Mouse (Mus musculus) ovary, postnatal 10 days (tissue): ENCODE results near the gene Asgr2.
"Not testable (repeated sequence)": the region's sequence is repeated elsewhere in the genome, so short reads cannot be mapped to it uniquely, and the experiment has no call there.

Source experiments
- DNase-seq: peaks from one replicate; pipeline ENCODE4 v3.0.0; 2022; ENCODE audit warnings: low spot score

Gene Asgr2

DNA sequence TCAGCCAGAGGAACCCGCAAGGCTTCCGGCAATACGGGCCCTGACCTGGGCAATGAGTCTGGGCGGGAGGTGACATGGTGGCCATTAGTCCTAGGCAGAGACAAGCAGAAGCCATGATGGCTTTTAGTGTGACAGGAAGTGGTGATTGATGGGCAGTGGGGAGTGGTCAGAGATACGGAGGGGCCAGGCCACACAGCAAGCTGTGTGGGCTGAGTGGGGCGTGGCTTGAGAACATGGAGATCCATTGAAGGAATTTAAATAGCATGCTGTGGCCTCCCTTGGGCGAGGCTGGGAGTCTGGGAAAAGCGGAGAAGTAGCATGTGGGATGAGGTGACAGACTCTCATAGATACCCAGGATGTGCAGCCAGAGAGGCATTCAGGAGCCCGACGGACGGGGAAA lies 5.0 kb downstream of the Asgr2 start:
- no peak for DNase-seq

- no peak for DNase-seq
These were observed 6.7 kb downstream of the Asgr2 start for GRCm38 (mm10) chr11:70099102-70099501.

DNA sequence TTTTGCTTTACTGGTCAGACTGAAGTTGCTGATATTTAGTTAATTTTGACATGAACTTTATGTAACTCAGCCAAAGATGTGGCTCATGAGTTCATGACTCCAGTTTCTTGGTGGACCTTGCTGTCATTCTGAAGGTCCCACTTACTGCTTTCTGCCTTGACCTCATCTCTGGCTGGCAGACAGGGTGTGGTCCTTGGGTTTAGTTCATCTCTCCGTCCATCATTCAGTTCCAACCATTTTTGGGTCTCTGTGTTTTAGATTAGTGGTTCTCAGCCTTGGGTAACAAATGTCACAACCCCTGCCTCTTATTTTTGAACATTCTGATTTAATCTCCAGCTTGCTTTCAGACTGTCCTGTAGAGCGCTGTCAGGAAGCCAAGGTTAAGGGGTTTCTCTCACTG lies 7.4 kb downstream of the Asgr2 start:
- DNase-seq: no peak

GRCm38 (mm10) chr11:70103701-70104315 lies 11.4 kb downstream of the Asgr2 start:
- DNase-seq: no peak

- DNase-seq: no peak
These were observed 14.6 kb downstream of the Asgr2 start for GRCm38 (mm10) chr11:70107085-70107484.

DNA sequence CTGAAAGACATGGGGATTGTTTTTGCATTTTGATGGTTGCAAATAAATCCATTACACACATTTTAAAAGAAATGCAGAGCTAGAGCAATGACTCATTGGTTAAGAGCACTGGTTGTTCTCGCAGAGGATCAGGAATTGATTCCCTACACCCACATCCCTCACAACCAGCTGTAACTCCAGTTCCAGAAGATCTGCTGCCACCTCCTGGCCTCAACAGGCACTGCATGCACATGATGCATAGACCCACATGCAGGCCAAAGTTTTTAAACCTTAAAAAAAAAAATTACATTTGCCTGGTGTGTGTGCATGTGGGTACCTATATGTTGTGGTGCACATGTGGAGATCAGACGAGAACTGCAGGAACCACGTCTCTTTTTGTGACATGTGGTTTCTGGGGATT lies 17.7 kb downstream of the Asgr2 start:
- no peak for DNase-seq

- no peak for DNase-seq
These were observed 22.1 kb downstream of the Asgr2 start for GRCm38 (mm10) chr11:70114562-70114961.

DNA sequence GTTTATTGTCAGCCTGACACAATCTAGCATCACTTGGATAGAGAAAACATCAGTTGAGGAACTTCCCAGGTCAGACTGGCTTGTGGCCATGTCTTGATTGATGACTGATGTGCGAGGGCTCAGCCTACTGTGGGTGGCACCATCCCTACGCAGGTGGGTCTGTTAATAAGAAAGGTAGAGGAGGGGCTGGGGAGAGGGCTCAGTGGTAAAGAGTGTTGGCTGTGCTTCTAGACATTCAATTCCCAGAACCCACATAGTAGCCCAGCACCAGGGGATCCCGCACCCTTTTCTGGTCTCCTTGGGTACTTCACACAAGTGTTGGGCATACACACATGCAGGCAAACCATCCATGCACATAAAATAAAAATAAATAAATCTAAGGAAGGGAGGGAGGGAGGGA lies 23.5 kb downstream of the Asgr2 start:
- no peak for DNase-seq

DNA sequence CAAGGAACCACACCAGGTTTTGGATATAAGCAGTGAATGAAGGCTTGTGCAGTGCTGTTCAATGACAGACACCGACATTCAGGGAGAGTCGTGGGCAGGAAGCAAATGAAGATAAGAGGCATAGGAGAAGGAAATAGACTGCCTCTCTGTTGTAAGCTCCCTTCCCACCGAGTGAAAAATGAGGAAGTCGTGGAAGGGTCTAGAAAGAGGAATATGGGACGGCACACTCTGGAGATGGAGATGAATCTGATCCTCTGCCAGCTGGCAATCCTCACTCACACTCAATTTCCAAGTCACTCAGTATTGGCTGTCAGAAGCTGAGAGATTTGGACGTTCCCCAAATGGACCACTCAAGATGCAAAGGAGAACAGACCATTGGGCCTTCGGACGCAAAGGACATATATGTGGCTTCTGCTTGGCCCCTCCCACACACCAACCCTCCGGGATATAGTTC lies 37.5 kb downstream of the Asgr2 start, which contains the start of gene Mgl2:
Gene Mgl2 (plus strand): TSS at position 404 of the 454 bp plus-strand sequence.
- no peak for DNase-seq

GRCm38 (mm10) chr11:70135001-70135400 lies 42.6 kb downstream of the Asgr2 start:
- DNase-seq: not testable (repeated sequence)

DNA sequence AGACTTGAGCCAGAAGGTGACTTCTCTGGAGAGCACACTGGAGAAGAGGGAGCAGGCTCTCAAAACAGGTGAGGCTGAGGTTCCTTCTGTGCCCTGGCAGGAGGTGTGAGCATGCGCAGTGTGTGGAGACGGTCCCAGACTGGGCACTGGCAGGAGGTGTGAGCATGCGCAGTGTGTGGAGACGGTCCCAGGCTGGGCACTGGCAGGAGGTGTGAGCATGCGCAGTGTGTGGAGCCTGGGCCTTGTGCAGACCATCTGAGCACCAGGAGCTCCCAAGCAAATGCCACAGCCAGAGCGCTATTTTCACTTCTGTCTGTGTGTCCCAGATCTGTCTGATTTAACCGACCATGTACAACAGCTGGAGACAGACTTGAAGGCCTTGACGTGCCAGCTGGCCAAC lies 43.5 kb downstream of the Asgr2 start:
- not testable (repeated sequence) for DNase-seq

DNA sequence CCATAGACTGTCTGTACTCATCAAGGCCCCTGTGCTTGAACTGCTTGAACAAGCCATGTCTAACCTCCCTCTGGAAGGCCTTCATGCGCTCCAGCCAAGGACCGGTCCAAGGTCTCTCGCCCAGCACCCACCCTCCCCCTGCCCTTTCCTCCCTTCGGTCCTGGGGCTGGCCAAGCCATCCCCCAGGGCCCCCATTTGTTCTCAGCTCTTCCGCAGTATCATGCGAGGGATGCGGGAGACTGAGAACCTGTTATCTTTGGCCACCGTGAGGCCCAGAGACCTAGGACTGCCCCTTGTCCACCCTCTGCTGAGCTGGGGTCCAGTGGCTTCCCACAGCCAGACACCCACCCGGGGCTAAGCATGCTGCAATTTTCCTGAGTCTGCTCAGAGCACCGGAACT lies 46.7 kb downstream of the Asgr2 start:
- no peak for DNase-seq

DNA sequence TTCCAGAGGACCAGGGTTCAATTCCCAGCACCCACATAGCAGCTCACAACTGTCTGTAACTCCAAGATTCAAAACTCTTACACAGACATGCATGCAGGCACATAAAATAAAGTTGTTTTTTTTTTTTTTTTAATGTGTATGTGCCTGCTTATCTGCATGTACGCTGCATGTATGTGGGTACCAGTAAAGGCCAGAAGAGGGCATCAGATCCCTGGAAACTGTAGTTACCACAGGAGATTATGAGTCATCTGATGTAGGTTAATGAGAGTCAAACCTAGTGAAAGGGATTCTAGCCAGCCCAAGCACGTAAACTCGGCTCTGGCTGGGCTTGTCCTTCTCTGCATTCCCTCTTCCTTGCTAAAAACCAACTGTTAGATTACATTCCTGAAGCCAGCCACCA lies 58.6 kb downstream of the Asgr2 start:
- no peak for DNase-seq
